Mouse (Mus musculus) hindbrain, embryonic 15.5 days (tissue): ENCODE data around the gene Eid3. TPM values are rescaled to one million over a fixed set of nuclear protein-coding genes. Genes with fewer than 3 reads are reported as not detected.

Experiments
- ATAC-seq: fragments of 200-750 bp; cut with Nextera tagmentation; 2 replicates; pipeline ENCODE4 v1.8.0; 2017; ENCODE audit warnings: low read depth, moderate number of reproducible peaks, moderate TSS enrichment; ENCODE audit not compliant: low FRiP score
- H3K27ac ChIP-seq: fragments of 300-500 bp; sonication (generic); replicated peaks from 2 replicates; pipeline ENCODE4 v1.5.1; 2015; ENCODE audit warnings: mild to moderate bottlenecking, inconsistent platforms
- H3K27me3 ChIP-seq: fragments of 300-500 bp; sonication (generic); 2 replicates; pipeline ENCODE4 v1.6.1; 2015; ENCODE audit warnings: control low read depth, inconsistent platforms
- H3K36me3 ChIP-seq: fragments of 300-500 bp; sonication (generic); 2 replicates; pipeline ENCODE4 v1.6.1; 2015; ENCODE audit warnings: control low read depth, inconsistent platforms
- H3K4me1 ChIP-seq: fragments of 300-500 bp; sonication (generic); replicated peaks from 2 replicates; pipeline ENCODE4 v1.6.1; 2015; ENCODE audit warnings: control low read depth, inconsistent platforms
- H3K4me2 ChIP-seq: fragments of 300-500 bp; sonication (generic); 2 replicates; pipeline ENCODE4 v1.6.1; 2015; ENCODE audit warnings: moderate library complexity, mild to moderate bottlenecking, inconsistent platforms
- H3K4me3 ChIP-seq: fragments of 300-500 bp; sonication (generic); 2 replicates; pipeline ENCODE4 v1.5.1; 2015; ENCODE audit warnings: mild to moderate bottlenecking, inconsistent platforms
- H3K9ac ChIP-seq: fragments of 300-500 bp; sonication (generic); 2 replicates; pipeline ENCODE4 v1.6.1; 2015; ENCODE audit warnings: inconsistent platforms
- H3K9me3 ChIP-seq: fragments of 300-500 bp; sonication (generic); 2 replicates; pipeline ENCODE4 v1.6.1; 2016; ENCODE audit warnings: control low read depth, inconsistent platforms
- WGBS: fragments of 180-500 bp; shearing (Covaris S2); methylation state at CpG from one replicate; pipeline ENCODE4 v1.1.7; 2015; 5-methylcytosine and 5-hydroxymethylcytosine counted together
- polyA plus RNA-seq: library from polyadenylated mRNA; unstranded; fragments of >200 nt; fragmentation: Nextera tagmentation; extraction: Ambion mirVana; gene quantifications from 2 replicates; pipeline ENCODE4 v1.2.1, GENCODE M21; 2015

Eid3 gene
- polyA plus RNA-seq, 1 experiment from 2014 or later: 0.34 TPM

DNA sequence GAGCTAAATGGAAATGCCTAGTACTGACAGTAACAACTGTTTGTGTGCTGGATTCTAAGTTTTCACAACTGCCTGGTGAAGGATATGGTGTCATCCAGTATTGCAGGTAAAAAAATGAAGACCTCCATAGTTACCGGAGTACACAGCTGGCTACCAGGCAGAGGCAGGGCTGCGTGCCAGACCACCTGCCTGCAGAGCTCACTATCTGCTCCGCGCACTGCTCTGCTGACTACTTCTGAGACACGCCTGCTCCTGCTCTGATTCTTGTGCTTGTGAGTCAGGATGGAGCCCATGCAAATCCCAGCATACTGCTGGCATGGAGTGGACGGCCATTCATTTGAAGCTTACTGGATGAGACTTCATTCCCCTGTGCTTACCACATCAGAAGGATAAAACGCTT is 2.6 kb upstream of the Eid3 start:
- Histone ChIP-seq H3K4me2 (no peak overlapping the region), H3K27ac (no peak overlapping the region), H3K27me3 (no peaks in the 10 kb centered on the region), H3K36me3 (0 out of 2 replicates have a peak, but pooled peaks cover 8% of the 10 kb centered on the region), H3K4me1 (peaks cover 43% of the 10 kb centered on the region), H3K9me3 (no peaks in the 10 kb centered on the region), H3K4me3 (no peak overlapping the region), H3K9ac (no peak overlapping the region)
- 66% methylated on average over 7 of the region's 7 CpGs for WGBS
- ATAC-seq: no peak

DNA sequence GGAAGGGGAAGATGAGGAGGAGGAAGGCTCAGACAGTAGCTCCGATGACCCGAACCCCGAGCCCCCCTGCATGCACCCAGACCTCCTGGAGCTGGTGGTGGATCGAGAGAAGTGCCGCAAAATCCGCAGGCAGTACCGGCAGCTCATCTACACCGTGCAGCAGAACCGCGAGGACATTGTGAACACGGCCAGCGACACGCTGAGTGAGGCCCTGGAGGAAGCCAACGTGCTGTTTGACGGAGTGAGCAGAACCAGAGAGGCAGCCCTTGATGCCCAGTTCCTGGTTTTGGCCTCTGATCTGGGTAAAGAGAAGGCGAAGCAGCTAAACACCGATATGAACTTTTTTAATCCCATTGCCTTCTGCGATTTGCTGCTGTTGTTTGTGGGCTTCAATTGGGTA is 406 bp downstream of the Eid3 start:
- Histone ChIP-seq H3K27me3 (no peaks in the 10 kb centered on the region), H3K9ac (no peak overlapping the region), H3K4me3 (peak overlapping the region; percentile 3; the same call in 1 of the 2 replicates), H3K27ac (no peak overlapping the region), H3K4me1 (peaks cover 34% of the 10 kb centered on the region), H3K36me3 (0 out of 2 replicates have a peak, but pooled peaks cover 8% of the 10 kb centered on the region), H3K9me3 (no peaks in the 10 kb centered on the region), H3K4me2 (peak overlapping the region; percentile 28)
- no peak for ATAC-seq
- WGBS: 78% methylated on average over 18 of the region's 18 CpGs

DNA sequence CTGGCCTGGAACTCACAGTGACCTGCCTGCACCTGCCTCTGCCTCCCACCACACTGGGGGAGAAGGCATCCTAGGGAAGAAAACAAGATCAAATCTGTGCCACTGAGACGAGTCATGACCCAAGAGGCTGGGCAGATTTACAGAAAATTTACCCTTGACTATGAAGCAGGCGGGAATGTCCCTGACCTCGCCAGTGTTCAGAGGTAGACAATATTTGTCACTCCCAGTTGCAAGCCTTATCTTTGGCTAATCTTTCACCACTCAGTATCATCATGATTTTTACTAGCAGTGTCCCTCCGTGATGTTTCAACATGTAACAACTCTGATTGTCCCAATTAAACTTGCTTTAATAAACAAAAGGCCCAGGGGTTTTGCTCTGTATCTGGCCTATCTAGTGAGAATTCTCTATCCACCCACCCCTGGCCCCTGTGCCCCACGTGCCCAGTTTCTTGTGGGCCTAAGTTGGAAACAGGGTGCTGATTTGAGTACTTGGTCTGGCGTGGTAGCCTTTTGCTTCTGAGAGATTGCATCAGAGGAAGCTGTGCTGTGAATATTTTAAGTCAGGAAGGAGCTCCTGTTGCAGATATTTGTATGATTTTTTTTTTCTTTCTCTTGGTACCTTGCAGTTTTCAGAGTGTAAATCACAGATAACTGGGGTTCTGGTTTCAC is 2.1 kb downstream of the Eid3 start:
- H3K9ac ChIP-seq: no peak overlapping the region
- no peak overlapping the region for H3K4me2 ChIP-seq

DNA sequence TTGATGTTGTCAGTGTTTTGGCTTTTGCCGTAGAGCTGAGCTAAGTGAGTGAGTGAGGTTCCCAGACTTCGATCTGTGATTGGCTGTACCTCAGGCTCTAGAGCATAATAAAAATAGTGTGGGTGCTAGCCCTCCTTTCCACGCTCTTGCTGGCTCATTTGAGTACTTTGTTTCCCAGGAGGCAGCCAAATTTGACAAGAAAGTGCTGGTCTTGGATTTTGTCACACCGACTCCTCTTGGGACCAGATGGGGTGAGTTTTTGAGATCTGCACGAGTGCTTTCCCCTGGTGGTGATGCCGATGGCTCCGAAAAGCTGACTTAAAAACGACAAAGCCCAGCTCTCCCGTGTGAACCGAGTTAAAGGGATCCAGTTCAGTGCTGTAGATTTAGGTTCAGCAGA is 9.0 kb downstream of the Eid3 start:
- Histone ChIP-seq H3K36me3 (peaks cover 57% of the 10 kb centered on the region), H3K27me3 (no peaks in the 10 kb centered on the region), H3K27ac (no peak overlapping the region), H3K4me1 (no peaks in the 10 kb centered on the region), H3K9me3 (no peaks in the 10 kb centered on the region), H3K4me3 (no peak overlapping the region), H3K4me2 (no peak overlapping the region), H3K9ac (no peak overlapping the region)
- no peak for ATAC-seq
- 91% methylated on average over 10 of the region's 10 CpGs for WGBS

More for the DNA sequence above, 2.1 kb downstream of the Eid3 start:
- no peak overlapping the region for H3K27ac ChIP-seq
- 86% methylated on average over 6 of the region's 6 CpGs for WGBS
- no peak overlapping the region for H3K4me3 ChIP-seq
- 0 out of 2 replicates have a peak, but pooled peaks cover 8% of the 10 kb centered on the region for H3K36me3 ChIP-seq
- H3K9me3 ChIP-seq: no peaks in the 10 kb centered on the region
- no peaks in the 10 kb centered on the region for H3K27me3 ChIP-seq
- H3K4me1 ChIP-seq: peaks cover 17% of the 10 kb centered on the region
- no peak for ATAC-seq

- no peaks in the 10 kb centered on the region for H3K4me1 ChIP-seq
- ATAC-seq: no peak
- peaks cover 65% of the 10 kb centered on the region for H3K36me3 ChIP-seq
- H3K9ac ChIP-seq: no peak overlapping the region
- H3K27me3 ChIP-seq: no peaks in the 10 kb centered on the region
- H3K4me3 ChIP-seq: no peak overlapping the region
- H3K27ac ChIP-seq: no peak overlapping the region
- WGBS: 86% methylated on average over 16 of the region's 16 CpGs
- no peak overlapping the region for H3K4me2 ChIP-seq
- H3K9me3 ChIP-seq: no peaks in the 10 kb centered on the region
Measured at GRCm38 (mm10) chr10:82876076-82876796, 9.8 kb downstream of the Eid3 start.

DNA sequence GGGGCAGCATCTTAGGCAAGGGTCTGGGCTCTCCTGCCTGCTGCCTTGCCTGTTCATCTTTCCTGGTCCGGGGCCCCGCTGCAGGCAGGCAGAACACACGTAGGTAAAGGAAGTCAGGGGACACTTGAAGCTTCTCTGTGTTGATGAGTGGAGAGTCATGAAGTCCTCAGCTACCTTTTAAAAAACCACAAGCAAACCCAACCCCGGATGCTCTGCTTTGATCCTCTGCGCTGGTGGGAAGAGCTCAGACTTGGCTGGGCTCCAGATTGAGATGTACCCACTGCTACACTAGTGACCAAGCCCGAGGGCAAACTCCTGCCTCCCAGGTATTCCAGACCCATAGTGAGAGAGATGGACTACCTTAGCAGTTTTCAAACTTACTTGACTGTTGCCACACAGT is 20.9 kb downstream of the Eid3 start:
- 94% methylated on average over 6 of the region's 6 CpGs for whole genome bisulfite sequencing
- H3K36me3 ChIP-seq: peaks cover 74% of the 10 kb centered on the region

DNA sequence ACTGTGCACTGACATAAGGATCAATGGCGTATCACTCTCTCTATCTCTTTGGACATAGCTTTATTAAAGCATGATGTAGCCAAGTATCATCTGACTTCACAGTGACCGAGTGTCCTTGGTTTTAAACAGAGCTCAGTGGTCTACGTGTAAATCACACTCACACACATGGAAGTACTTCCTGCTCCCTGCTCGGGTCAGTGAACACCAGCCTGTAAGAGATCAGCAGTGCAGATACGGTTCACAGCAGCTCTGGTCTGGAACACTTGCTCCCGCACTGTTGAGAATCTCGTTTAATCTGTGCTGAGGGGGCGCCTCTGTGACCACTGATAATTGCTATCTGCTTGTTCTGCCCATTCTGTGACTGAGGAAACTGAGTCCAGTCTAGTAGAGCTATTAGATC is 22.1 kb downstream of the Eid3 start:
- no peak for ATAC-seq
- no peak overlapping the region for H3K9ac ChIP-seq
- no peak overlapping the region for H3K4me3 ChIP-seq
- no peak overlapping the region for H3K27ac ChIP-seq
- peaks cover 64% of the 10 kb centered on the region for H3K36me3 ChIP-seq
- 90% methylated on average over 8 of the region's 8 CpGs for WGBS
- H3K4me1 ChIP-seq: 0 out of 2 replicates have a peak, but pooled peaks cover under 1% of the 10 kb centered on the region
- H3K4me2 ChIP-seq: no peak overlapping the region
- no peaks in the 10 kb centered on the region for H3K27me3 ChIP-seq
- no peaks in the 10 kb centered on the region for H3K9me3 ChIP-seq

More for the DNA sequence above, 20.9 kb downstream of the Eid3 start:
- ATAC-seq: no peak
- Histone ChIP-seq H3K4me1 (no peaks in the 10 kb centered on the region), H3K4me3 (no peak overlapping the region), H3K9ac (no peak overlapping the region), H3K27me3 (no peaks in the 10 kb centered on the region), H3K9me3 (no peaks in the 10 kb centered on the region), H3K27ac (no peak overlapping the region), H3K4me2 (no peak overlapping the region)

GRCm38 (mm10) chr10:82889447-82889973 is 23.1 kb downstream of the Eid3 start:
- H3K9ac ChIP-seq: no peak overlapping the region
- H3K4me1 ChIP-seq: 0 out of 2 replicates have a peak, but pooled peaks cover 3% of the 10 kb centered on the region
- WGBS: 67% methylated on average over 9 of the region's 9 CpGs
- ATAC-seq: no peak
- H3K9me3 ChIP-seq: no peaks in the 10 kb centered on the region
- H3K27me3 ChIP-seq: no peaks in the 10 kb centered on the region
- H3K36me3 ChIP-seq: peaks cover 54% of the 10 kb centered on the region
- H3K4me3 ChIP-seq: no peak overlapping the region
- no peak overlapping the region for H3K27ac ChIP-seq
- H3K4me2 ChIP-seq: no peak overlapping the region

DNA sequence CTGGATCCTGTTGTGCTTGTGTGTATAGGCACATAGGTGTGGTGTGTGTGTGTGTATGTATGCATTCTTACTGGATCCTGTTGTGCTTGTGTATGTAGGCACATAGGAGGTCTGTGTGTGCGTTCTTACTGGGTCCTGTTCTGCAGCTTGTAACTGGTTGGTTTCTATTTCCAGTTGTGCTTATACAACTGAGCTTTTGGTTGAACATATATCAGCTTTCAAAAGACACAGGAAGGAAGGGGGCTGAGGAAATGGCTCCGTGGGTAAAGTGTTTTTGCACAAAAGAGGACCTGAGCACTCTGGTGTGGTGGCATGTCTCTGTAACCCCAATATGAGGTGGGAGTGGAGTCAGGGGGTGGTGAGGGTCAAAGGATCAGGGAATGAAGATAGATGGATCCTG is 24.5 kb downstream of the Eid3 start:
- no peaks in the 10 kb centered on the region for H3K27me3 ChIP-seq

GRCm38 (mm10) chr10:82891427-82891826 is 25.0 kb downstream of the Eid3 start:
- no peak overlapping the region for H3K4me3 ChIP-seq
- H3K9me3 ChIP-seq: no peaks in the 10 kb centered on the region
- H3K9ac ChIP-seq: no peak overlapping the region
- 88% methylated on average over 7 of the region's 7 CpGs for WGBS
- no peak for ATAC-seq
- H3K27me3 ChIP-seq: no peaks in the 10 kb centered on the region
- peaks cover 49% of the 10 kb centered on the region for H3K36me3 ChIP-seq
- H3K4me2 ChIP-seq: no peak overlapping the region
- 0 out of 2 replicates have a peak, but pooled peaks cover 3% of the 10 kb centered on the region for H3K4me1 ChIP-seq
- H3K27ac ChIP-seq: no peak overlapping the region

More for the DNA sequence above, 24.5 kb downstream of the Eid3 start:
- 88% methylated on average over 2 of the region's 2 CpGs for WGBS
- Histone ChIP-seq H3K4me3 (no peak overlapping the region), H3K9ac (no peak overlapping the region), H3K4me1 (0 out of 2 replicates have a peak, but pooled peaks cover 3% of the 10 kb centered on the region), H3K36me3 (peaks cover 49% of the 10 kb centered on the region), H3K4me2 (no peak overlapping the region), H3K27ac (no peak overlapping the region), H3K9me3 (no peaks in the 10 kb centered on the region)
- ATAC-seq: no peak

GRCm38 (mm10) chr10:82892442-82893055 is 26.1 kb downstream of the Eid3 start:
- no peak overlapping the region for H3K4me3 ChIP-seq
- ATAC-seq: no peak
- no peak overlapping the region for H3K9ac ChIP-seq
- H3K27ac ChIP-seq: no peak overlapping the region
- H3K4me1 ChIP-seq: 0 out of 2 replicates have a peak, but pooled peaks cover 3% of the 10 kb centered on the region
- 88% methylated on average over 9 of the region's 9 CpGs for WGBS
- no peaks in the 10 kb centered on the region for H3K27me3 ChIP-seq
- H3K9me3 ChIP-seq: no peaks in the 10 kb centered on the region
- H3K4me2 ChIP-seq: no peak overlapping the region
- H3K36me3 ChIP-seq: peaks cover 47% of the 10 kb centered on the region
